Mouse (Mus musculus): Measurements from ENCODE around the gene Dhcr24. TPM values are rescaled to one million over a fixed set of nuclear protein-coding genes. Genes with fewer than 3 reads are reported as not detected.
A peak's percentile ranks its signal among the peaks of the same experiment; 100 is the strongest.

Dhcr24 gene
- polyA plus RNA-seq, 1 experiment from 2014 or later: 4.1 TPM

GRCm38 (mm10) chr4:106617056-106617455 lies 56.2 kb downstream of the Dhcr24 start, which contains the start of gene Lexm:
Lexm (minus strand) TSS chr4:106617241.
- Histone ChIP-seq H3K9me3 (ENCODE audit: low read length) (no peaks in the 10 kb centered on the region), H3K27ac (ENCODE audit: low read length) (no peak within 1 kb of the TSS), H3K36me3 (ENCODE audit: insufficient read depth, low read length) (no peaks in the 10 kb centered on the region), H3K27me3 (ENCODE audit: insufficient read depth, low read length) (peaks cover 8% of the 10 kb centered on the region), H3K4me2 (replicated peaks; ENCODE audit: low read depth, low read length) (peak within 1 kb of the TSS; percentile 45), H3K4me1 (ENCODE audit: insufficient read depth, low read length) (peaks cover 10% of the 10 kb centered on the region), H3K4me3 (ENCODE audit: low read length) (peak within 1 kb of the TSS; percentile 16; the same call in 1 of the 2 replicates), H3K9ac (replicated peaks; ENCODE audit: low read length) (no peak within 1 kb of the TSS)
- no peak for ATAC-seq (ENCODE audit: low FRiP score, low TSS enrichment)
- WGBS: under 1% methylated on average over 19 of the region's 19 CpGs

DNA sequence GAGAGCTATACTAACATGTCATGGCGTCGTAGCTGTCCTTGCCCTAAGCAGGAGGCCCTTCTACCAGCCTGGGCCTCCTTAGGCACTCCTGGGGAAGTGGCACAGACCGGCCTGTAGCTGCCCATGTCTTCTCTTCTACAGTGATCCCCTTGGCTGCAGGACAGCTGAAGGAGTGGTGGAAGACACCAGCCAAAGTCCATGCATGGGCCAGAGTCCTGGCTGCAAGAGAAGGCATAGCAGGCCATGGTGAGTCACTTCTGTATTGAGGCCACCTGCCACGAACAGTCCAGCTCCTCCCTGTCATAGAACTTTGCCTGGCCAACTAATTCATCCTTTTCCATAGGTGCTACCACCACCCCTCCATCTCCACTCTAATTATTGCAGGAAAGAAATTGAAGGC lies 58.1 kb downstream of the Dhcr24 start:
- Histone ChIP-seq H3K4me2 (replicated peaks; ENCODE audit: low read depth, low read length) (no peak overlapping the region), H3K9ac (replicated peaks; ENCODE audit: low read length) (no peak overlapping the region), H3K4me1 (ENCODE audit: insufficient read depth, low read length) (peaks cover 14% of the 10 kb centered on the region), H3K9me3 (ENCODE audit: low read length) (no peaks in the 10 kb centered on the region), H3K36me3 (ENCODE audit: insufficient read depth, low read length) (no peaks in the 10 kb centered on the region), H3K4me3 (ENCODE audit: low read length) (no peak overlapping the region), H3K27ac (ENCODE audit: low read length) (no peak overlapping the region), H3K27me3 (ENCODE audit: insufficient read depth, low read length) (peaks cover 27% of the 10 kb centered on the region)
- WGBS: 85% methylated on average over 4 of the region's 4 CpGs
- ATAC-seq (ENCODE audit: low FRiP score, low TSS enrichment): no peak

DNA sequence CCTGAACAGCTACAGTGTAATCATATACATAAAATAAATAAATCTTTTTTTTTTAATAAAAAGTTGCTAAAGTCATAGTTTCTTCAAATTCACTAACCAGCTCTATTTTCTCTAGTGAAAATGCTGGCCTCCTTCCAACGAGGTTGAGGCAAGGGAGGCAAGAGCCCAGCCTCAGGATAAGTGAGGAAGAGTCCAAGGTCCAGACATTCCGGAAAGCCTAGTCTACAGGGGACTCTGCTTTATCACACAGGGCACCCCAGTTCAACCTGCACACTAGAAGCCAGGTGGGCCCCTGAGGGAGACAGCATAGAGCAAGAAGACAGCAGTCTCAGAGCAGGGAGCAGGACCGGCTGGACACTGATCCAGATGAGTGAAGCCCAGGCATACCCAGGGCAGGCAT lies 60.6 kb downstream of the Dhcr24 start:
- H3K27ac ChIP-seq (ENCODE audit: low read length): no peak overlapping the region
- no peak overlapping the region for H3K4me3 ChIP-seq (ENCODE audit: low read length)
- 60% methylated on average over 3 of the region's 3 CpGs for WGBS
- no peaks in the 10 kb centered on the region for H3K9me3 ChIP-seq (ENCODE audit: low read length)
- no peak overlapping the region for H3K4me2 ChIP-seq (replicated peaks; ENCODE audit: low read depth, low read length)
- H3K36me3 ChIP-seq (ENCODE audit: insufficient read depth, low read length): no peaks in the 10 kb centered on the region
- H3K4me1 ChIP-seq (ENCODE audit: insufficient read depth, low read length): peaks cover 14% of the 10 kb centered on the region
- H3K9ac ChIP-seq (replicated peaks; ENCODE audit: low read length): no peak overlapping the region
- ATAC-seq (ENCODE audit: low FRiP score, low TSS enrichment): no peak
- H3K27me3 ChIP-seq (ENCODE audit: insufficient read depth, low read length): peaks cover 32% of the 10 kb centered on the region

DNA sequence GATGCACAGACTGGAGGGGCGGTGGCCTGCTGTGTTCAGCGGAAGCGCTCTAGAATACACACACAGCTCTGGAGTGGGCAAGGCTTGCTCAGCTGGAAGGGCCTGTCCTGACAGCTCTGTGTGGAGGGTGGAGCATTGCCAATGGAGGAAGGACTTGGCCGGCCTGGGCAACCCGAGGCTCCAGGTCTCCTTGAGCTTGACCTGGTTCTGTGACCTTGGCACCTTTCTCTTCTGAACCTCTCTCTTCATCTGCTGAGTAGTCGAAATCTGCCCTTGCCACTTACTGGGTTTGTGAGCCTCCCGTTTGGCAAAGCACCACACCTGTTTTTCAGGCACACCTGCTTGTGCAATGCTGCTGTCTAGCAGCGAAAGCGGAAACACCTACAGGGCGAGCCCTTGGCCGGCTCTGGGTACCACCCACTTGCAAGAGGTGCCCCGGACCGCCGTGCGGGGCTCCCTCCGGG lies 61.2 kb downstream of the Dhcr24 start, which contains the start of gene Ttc22:
Gene Ttc22 (plus strand): TSS at position 403 of the 464 bp plus-strand sequence.
- H3K4me1 ChIP-seq (ENCODE audit: insufficient read depth, low read length): peaks cover 11% of the 10 kb centered on the region
- H3K4me3 ChIP-seq (ENCODE audit: low read length): peak within 1 kb of the TSS; percentile 30
- H3K27ac ChIP-seq (ENCODE audit: low read length): no peak within 1 kb of the TSS
- no peaks in the 10 kb centered on the region for H3K36me3 ChIP-seq (ENCODE audit: insufficient read depth, low read length)
- no peaks in the 10 kb centered on the region for H3K9me3 ChIP-seq (ENCODE audit: low read length)
- peak within 1 kb of the TSS; percentile 44 for H3K4me2 ChIP-seq (replicated peaks; ENCODE audit: low read depth, low read length)
- no peak for ATAC-seq (ENCODE audit: low FRiP score, low TSS enrichment)
- H3K27me3 ChIP-seq (ENCODE audit: insufficient read depth, low read length): peaks cover 32% of the 10 kb centered on the region
- no peak within 1 kb of the TSS for H3K9ac ChIP-seq (replicated peaks; ENCODE audit: low read length)
- WGBS: 28% methylated on average over 16 of the region's 16 CpGs

- Histone ChIP-seq H3K4me1 (ENCODE audit: insufficient read depth, low read length) (peaks cover 7% of the 10 kb centered on the region; the same call in 1 of the 2 replicates), H3K27ac (ENCODE audit: low read length) (no peak overlapping the region), H3K4me2 (replicated peaks; ENCODE audit: low read depth, low read length) (peak overlapping the region; percentile 44), H3K27me3 (ENCODE audit: insufficient read depth, low read length) (peaks cover 32% of the 10 kb centered on the region), H3K4me3 (ENCODE audit: low read length) (peak overlapping the region; percentile 30), H3K9ac (replicated peaks; ENCODE audit: low read length) (no peak overlapping the region), H3K36me3 (ENCODE audit: insufficient read depth, low read length) (no peaks in the 10 kb centered on the region), H3K9me3 (ENCODE audit: low read length) (no peaks in the 10 kb centered on the region)
- no peak for ATAC-seq (ENCODE audit: low FRiP score, low TSS enrichment)
- 27% methylated on average over 28 of the region's 28 CpGs for WGBS
These were observed 61.9 kb downstream of the Dhcr24 start for GRCm38 (mm10) chr4:106622712-106623111.

DNA sequence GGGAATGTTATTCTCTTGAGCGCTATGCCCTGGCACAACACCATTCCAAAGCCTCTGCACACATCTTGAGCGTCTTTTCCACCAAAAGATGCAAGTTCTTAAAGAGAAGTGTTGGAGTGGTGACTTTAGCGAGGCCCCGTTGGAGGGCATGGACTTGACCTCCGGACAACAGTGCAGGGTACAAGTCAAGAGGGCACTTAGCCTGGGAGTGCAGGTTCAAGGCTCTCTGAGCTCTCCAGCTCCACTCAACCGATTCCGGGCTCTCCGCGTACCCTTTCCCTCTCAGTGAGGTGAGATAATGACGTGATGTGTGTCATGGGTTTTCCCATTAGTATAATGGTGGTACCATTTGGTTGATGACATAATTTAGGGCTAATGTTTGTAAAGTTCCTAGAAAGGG lies 63.4 kb downstream of the Dhcr24 start:
- no peaks in the 10 kb centered on the region for H3K36me3 ChIP-seq (ENCODE audit: insufficient read depth, low read length)
- H3K9ac ChIP-seq (replicated peaks; ENCODE audit: low read length): no peak overlapping the region
- no peaks in the 10 kb centered on the region for H3K9me3 ChIP-seq (ENCODE audit: low read length)
- H3K4me1 ChIP-seq (ENCODE audit: insufficient read depth, low read length): peaks cover 15% of the 10 kb centered on the region
- no peak overlapping the region for H3K4me3 ChIP-seq (ENCODE audit: low read length)
- ATAC-seq (ENCODE audit: low FRiP score, low TSS enrichment): no peak
- peaks cover 32% of the 10 kb centered on the region for H3K27me3 ChIP-seq (ENCODE audit: insufficient read depth, low read length)
- H3K4me2 ChIP-seq (replicated peaks; ENCODE audit: low read depth, low read length): no peak overlapping the region
- WGBS: 91% methylated on average over 10 of the region's 10 CpGs
- no peak overlapping the region for H3K27ac ChIP-seq (ENCODE audit: low read length)

GRCm38 (mm10) chr4:106627809-106628208 lies 67.0 kb downstream of the Dhcr24 start:
- Histone ChIP-seq H3K27ac (ENCODE audit: low read length) (no peak overlapping the region), H3K9ac (replicated peaks; ENCODE audit: low read length) (no peak overlapping the region), H3K9me3 (ENCODE audit: low read length) (no peaks in the 10 kb centered on the region), H3K36me3 (ENCODE audit: insufficient read depth, low read length) (no peaks in the 10 kb centered on the region), H3K27me3 (ENCODE audit: insufficient read depth, low read length) (peaks cover 16% of the 10 kb centered on the region), H3K4me2 (replicated peaks; ENCODE audit: low read depth, low read length) (no peak overlapping the region), H3K4me3 (ENCODE audit: low read length) (no peak overlapping the region), H3K4me1 (ENCODE audit: insufficient read depth, low read length) (peaks cover 43% of the 10 kb centered on the region)
- no peak for ATAC-seq (ENCODE audit: low FRiP score, low TSS enrichment)
- 79% methylated on average over 5 of the region's 5 CpGs for WGBS

GRCm38 (mm10) chr4:106628650-106629360 lies 68.0 kb downstream of the Dhcr24 start:
- H3K4me1 ChIP-seq (ENCODE audit: insufficient read depth, low read length): peaks cover 53% of the 10 kb centered on the region
- ATAC-seq (ENCODE audit: low FRiP score, low TSS enrichment): peak; percentile 16; the same call in 1 of the 2 replicates
- no peaks in the 10 kb centered on the region for H3K9me3 ChIP-seq (ENCODE audit: low read length)
- WGBS: 36% methylated on average over 9 of the region's 9 CpGs
- H3K27me3 ChIP-seq (ENCODE audit: insufficient read depth, low read length): peaks cover 6% of the 10 kb centered on the region
- H3K27ac ChIP-seq (ENCODE audit: low read length): peak overlapping the region; percentile 17; the same call in 1 of the 2 replicates
- H3K9ac ChIP-seq (replicated peaks; ENCODE audit: low read length): no peak overlapping the region
- H3K36me3 ChIP-seq (ENCODE audit: insufficient read depth, low read length): no peaks in the 10 kb centered on the region
- no peak overlapping the region for H3K4me2 ChIP-seq (replicated peaks; ENCODE audit: low read depth, low read length)
- H3K4me3 ChIP-seq (ENCODE audit: low read length): no peak overlapping the region

DNA sequence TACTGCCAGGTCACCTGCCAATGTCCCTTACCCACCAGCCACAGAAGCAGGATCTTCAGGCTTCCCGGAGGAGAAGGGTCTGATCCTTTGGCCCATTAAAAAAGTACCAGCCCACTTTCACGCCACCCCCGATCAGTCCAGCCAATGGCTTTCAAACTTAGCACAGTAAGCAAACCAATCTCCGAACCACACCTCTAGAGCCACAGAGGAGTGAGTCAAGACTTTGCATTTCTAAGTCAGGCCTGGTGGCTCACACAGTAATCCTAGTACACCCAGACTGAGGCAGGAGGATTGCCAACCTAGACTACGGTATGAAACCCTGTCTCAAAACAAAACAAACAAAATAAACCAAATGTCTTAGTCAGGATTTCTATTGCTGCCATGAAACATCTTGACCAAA lies 68.5 kb downstream of the Dhcr24 start:
- 64% methylated on average over 5 of the region's 5 CpGs for WGBS
- Histone ChIP-seq H3K4me3 (ENCODE audit: low read length) (no peak overlapping the region), H3K27ac (ENCODE audit: low read length) (peak overlapping the region; percentile 17; the same call in 1 of the 2 replicates), H3K9me3 (ENCODE audit: low read length) (no peaks in the 10 kb centered on the region), H3K36me3 (ENCODE audit: insufficient read depth, low read length) (no peaks in the 10 kb centered on the region), H3K4me1 (ENCODE audit: insufficient read depth, low read length) (peaks cover 59% of the 10 kb centered on the region), H3K4me2 (replicated peaks; ENCODE audit: low read depth, low read length) (no peak overlapping the region), H3K9ac (replicated peaks; ENCODE audit: low read length) (no peak overlapping the region), H3K27me3 (ENCODE audit: insufficient read depth, low read length) (peaks cover under 1% of the 10 kb centered on the region; the same call in 1 of the 2 replicates)
- ATAC-seq (ENCODE audit: low FRiP score, low TSS enrichment): no peak

Data from kidney, embryonic 16.5 days (tissue).